Mouse (Mus musculus) heart, embryonic 15.5 days (tissue): ENCODE results near the gene Myo18a. TPM values are rescaled to one million over a fixed set of nuclear protein-coding genes. Genes with fewer than 3 reads are reported as not detected.
"Not testable (repeated sequence)": the region's sequence is repeated elsewhere in the genome, so short reads cannot be mapped to it uniquely, and the experiment has no call there.

ENCODE experiments used
- ATAC-seq: fragments of 200-750 bp; cut with Nextera tagmentation; replicated peaks from 2 replicates; pipeline ENCODE4 v1.8.0; 2017; ENCODE audit warnings: low read depth, moderate TSS enrichment; ENCODE audit not compliant: insufficient number of reproducible peaks, insufficient read depth, low FRiP score
- H3K27ac ChIP-seq: fragments of 300-500 bp; sonication (generic); 2 replicates; pipeline ENCODE4 v1.5.1; 2015; ENCODE audit warnings: mild to moderate bottlenecking, inconsistent platforms
- H3K27me3 ChIP-seq: fragments of 300-500 bp; sonication (generic); 2 replicates; pipeline ENCODE4 v1.6.1; 2015; ENCODE audit warnings: inconsistent platforms
- H3K36me3 ChIP-seq: fragments of 300-500 bp; sonication (generic); 2 replicates; pipeline ENCODE4 v1.6.1; 2015; ENCODE audit warnings: mild to moderate bottlenecking, inconsistent platforms
- H3K4me1 ChIP-seq: fragments of 300-500 bp; sonication (generic); replicated peaks from 2 replicates; pipeline ENCODE4 v1.6.1; 2015; ENCODE audit warnings: inconsistent platforms
- H3K4me2 ChIP-seq: fragments of 300-500 bp; sonication (generic); 2 replicates; pipeline ENCODE4 v1.6.1; 2015; ENCODE audit warnings: inconsistent platforms, mild to moderate bottlenecking, moderate library complexity
- H3K4me3 ChIP-seq: fragments of 300-500 bp; sonication (generic); 2 replicates; pipeline ENCODE4 v1.5.1; 2015; ENCODE audit warnings: mild to moderate bottlenecking, inconsistent platforms
- H3K9ac ChIP-seq: fragments of 300-500 bp; sonication (generic); 2 replicates; pipeline ENCODE4 v1.6.1; 2015; ENCODE audit warnings: mild to moderate bottlenecking, inconsistent platforms
- H3K9me3 ChIP-seq: fragments of 300-500 bp; sonication (generic); replicated peaks from 2 replicates; pipeline ENCODE4 v1.6.1; 2016; ENCODE audit warnings: inconsistent platforms
- WGBS: fragments of 180-500 bp; shearing (Covaris S2); methylation state at CpG from one replicate; pipeline ENCODE4 v1.1.7; 2015; ENCODE audit warnings: mixed read lengths; 5-methylcytosine and 5-hydroxymethylcytosine counted together
- polyA plus RNA-seq: library from polyadenylated mRNA; unstranded; fragments of >200 nt; fragmentation: Nextera tagmentation; extraction: Ambion mirVana; gene quantifications from 2 replicates; pipeline ENCODE4 v1.2.1, GENCODE M21; 2015

Myo18a gene
- polyA plus RNA-seq, 1 experiment from 2014 or later, result 107 TPM

GRCm38 (mm10) chr11:77747103-77747502 is 15.9 kb upstream of the Myo18a start:
- not testable (repeated sequence) for H3K4me1 ChIP-seq, H3K36me3 ChIP-seq, H3K27ac ChIP-seq, ATAC-seq, H3K9ac ChIP-seq, H3K4me2 ChIP-seq, H3K9me3 ChIP-seq, H3K27me3 ChIP-seq, H3K4me3 ChIP-seq
- 91% methylated on average over 14 of the region's 15 CpGs for WGBS

DNA sequence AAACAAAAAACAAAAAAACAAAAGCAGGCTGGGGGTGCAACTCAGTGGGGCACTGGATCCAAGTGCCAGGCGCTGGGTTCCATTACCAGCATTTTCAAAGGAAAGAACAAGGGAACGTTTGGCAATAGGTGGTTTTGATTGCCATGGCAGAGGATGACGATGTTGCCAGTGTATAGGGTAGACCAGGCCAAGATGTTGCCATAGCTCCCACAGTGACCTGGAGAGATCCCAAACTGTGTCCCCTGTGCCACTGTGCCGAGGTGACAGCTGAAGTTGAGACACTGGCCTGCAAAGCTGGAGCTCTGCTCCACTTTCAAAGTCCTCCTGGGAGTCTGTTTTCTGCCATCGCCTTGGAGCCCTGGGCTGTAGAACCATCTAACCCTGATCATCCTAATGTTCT is 14.1 kb upstream of the Myo18a start:
- H3K9ac ChIP-seq, result no peak overlapping the region
- 75% methylated on average over 5 of the region's 5 CpGs for WGBS
- ATAC-seq, result no peak

GRCm38 (mm10) chr11:77752525-77752924 is 10.5 kb upstream of the Myo18a start:
- H3K36me3 ChIP-seq, result no peaks in the 10 kb centered on the region
- 61% methylated on average over 5 of the region's 5 CpGs for WGBS
- no peaks in the 10 kb centered on the region for H3K9me3 ChIP-seq
- ATAC-seq, result no peak
- H3K27me3 ChIP-seq, result 0 out of 2 replicates have a peak, but pooled peaks cover 2% of the 10 kb centered on the region
- H3K4me1 ChIP-seq, result no peaks in the 10 kb centered on the region
- no peak overlapping the region for H3K27ac ChIP-seq
- H3K4me3 ChIP-seq, result no peak overlapping the region
- no peak overlapping the region for H3K4me2 ChIP-seq
- H3K9ac ChIP-seq, result no peak overlapping the region

More for the DNA sequence above, 14.1 kb upstream of the Myo18a start:
- Histone ChIP-seq H3K36me3 (no peaks in the 10 kb centered on the region), H3K4me2 (no peak overlapping the region), H3K27ac (no peak overlapping the region), H3K27me3 (0 out of 2 replicates have a peak, but pooled peaks cover 2% of the 10 kb centered on the region), H3K4me3 (no peak overlapping the region), H3K9me3 (no peaks in the 10 kb centered on the region), H3K4me1 (no peaks in the 10 kb centered on the region)

DNA sequence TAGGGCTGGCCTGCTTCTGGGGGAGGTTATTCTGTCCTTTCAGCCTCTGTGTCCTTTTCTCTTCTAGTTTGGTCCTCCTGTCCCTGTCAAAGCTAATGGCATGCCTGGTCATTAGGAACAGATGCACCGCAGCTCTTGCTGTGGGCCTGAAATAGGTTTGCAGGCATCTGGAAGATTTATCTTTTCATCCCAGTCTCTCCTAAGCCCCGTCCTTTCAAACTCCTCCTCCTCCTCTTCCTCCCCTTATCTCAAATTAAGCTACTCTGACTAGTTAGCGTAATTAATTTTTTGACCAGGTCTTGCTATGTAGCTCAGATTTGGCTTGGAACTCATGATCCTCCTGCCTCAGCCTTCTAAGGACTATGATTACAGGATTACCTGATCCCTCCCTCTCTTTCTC is 9.6 kb upstream of the Myo18a start:
- WGBS, result 57% methylated on average over 3 of the region's 3 CpGs
- Histone ChIP-seq H3K9ac (no peak overlapping the region), H3K4me3 (no peak overlapping the region), H3K4me2 (no peak overlapping the region), H3K4me1 (no peaks in the 10 kb centered on the region), H3K9me3 (no peaks in the 10 kb centered on the region), H3K27me3 (0 out of 2 replicates have a peak, but pooled peaks cover 2% of the 10 kb centered on the region), H3K36me3 (no peaks in the 10 kb centered on the region), H3K27ac (no peak overlapping the region)
- no peak for ATAC-seq

GRCm38 (mm10) chr11:77760031-77760430 is 3.0 kb upstream of the Myo18a start:
- no peak for ATAC-seq
- Histone ChIP-seq H3K36me3 (no peaks in the 10 kb centered on the region), H3K4me3 (no peak overlapping the region), H3K9me3 (no peaks in the 10 kb centered on the region), H3K4me2 (no peak overlapping the region), H3K9ac (no peak overlapping the region), H3K4me1 (peaks cover 18% of the 10 kb centered on the region), H3K27me3 (no peaks in the 10 kb centered on the region), H3K27ac (no peak overlapping the region)
- WGBS, result 83% methylated on average over 4 of the region's 4 CpGs

DNA sequence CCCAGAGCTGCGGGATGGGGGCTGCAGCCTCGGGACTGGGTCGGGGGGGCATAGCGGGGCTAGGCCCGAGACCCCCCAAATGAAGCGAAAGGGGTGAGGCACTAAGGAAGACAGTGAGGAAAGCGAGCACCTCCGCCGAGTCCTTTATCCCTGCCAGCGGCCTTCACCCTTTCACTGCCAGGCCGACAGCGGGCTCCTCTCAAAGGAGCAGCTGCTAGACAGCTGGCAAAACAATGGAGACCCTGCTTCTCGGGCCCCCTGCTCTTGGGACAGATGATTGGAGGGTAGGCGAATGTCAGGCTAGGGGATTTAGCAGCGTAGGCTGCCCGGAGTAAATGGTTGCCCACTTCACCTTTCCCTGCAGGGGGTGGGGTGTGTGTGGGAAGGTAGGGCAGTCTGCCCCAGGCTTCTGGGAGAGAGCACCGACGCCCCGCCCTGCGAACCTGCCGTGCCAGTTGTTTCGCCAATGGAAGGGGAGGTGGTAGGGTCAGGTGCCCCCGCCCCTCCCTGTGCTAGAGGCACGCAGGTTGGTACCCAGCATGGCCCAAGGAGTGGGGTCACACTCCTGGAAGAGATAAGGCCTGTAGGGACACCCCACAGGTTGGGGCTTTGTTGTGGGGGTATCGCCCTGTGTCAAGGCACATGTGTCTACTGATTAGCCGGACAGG is 761 bp downstream of the Myo18a start:
- H3K27me3 ChIP-seq, result no peaks in the 10 kb centered on the region
- ATAC-seq, result peak; percentile 23; the same call in 1 of the 2 replicates
- 5% methylated on average over 26 of the region's 26 CpGs for WGBS
- peak overlapping the region; percentile 71 for H3K4me3 ChIP-seq
- no peaks in the 10 kb centered on the region for H3K9me3 ChIP-seq
- no peaks in the 10 kb centered on the region for H3K36me3 ChIP-seq
- H3K4me1 ChIP-seq, result peaks cover 39% of the 10 kb centered on the region
- peak overlapping the region; percentile 81 for H3K27ac ChIP-seq
- peak overlapping the region; percentile 78 for H3K9ac ChIP-seq
- H3K4me2 ChIP-seq, result peak overlapping the region; percentile 84

DNA sequence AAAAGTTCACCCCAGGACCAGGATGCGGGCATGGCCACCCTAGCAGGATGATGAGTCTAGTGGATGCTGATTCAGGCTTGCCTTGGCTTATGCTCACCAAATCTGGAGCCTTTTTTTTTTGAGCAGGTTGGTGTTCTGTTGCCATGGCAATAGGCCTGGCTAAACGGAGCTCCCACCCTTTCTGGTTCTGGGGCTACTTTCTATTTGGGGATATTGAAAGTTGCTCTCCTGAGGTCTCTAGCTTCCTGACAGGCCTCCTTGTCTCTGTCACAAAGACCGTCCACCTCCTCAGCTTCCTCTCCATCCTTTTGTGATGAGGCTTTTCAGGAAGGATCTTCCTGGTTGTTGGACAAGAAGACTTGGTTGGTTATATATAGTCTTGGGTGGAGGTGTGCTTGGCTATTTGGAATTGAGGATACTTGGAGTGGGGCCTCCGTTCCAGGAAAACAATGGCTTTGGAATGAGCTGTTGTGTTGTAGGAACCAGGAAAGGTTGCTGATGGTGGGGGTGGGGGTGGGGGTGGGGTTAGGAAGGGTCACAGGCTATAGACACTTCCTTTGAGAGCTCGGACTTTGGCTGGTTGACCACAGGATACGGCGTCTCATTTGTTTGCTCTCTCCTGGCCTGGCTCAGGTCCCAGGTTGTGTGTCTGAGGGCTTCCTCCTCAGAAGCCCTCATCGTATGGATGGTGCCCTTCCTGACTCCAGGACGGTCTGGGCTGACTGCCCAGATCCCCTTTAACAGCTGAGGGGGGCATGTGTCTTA is 1.8 kb downstream of the Myo18a start:
- Histone ChIP-seq H3K4me2 (peak overlapping the region; percentile 84), H3K9ac (peak overlapping the region; percentile 78), H3K27ac (peak overlapping the region; percentile 81), H3K9me3 (no peaks in the 10 kb centered on the region), H3K4me1 (peaks cover 39% of the 10 kb centered on the region), H3K36me3 (no peaks in the 10 kb centered on the region), H3K4me3 (peak overlapping the region; percentile 71), H3K27me3 (no peaks in the 10 kb centered on the region)
- 42% methylated on average over 9 of the region's 9 CpGs for WGBS
- peak; percentile 25; the same call in 1 of the 2 replicates for ATAC-seq

GRCm38 (mm10) chr11:77765459-77765777 is 2.4 kb downstream of the Myo18a start:
- no peaks in the 10 kb centered on the region for H3K27me3 ChIP-seq
- peaks cover 42% of the 10 kb centered on the region for H3K4me1 ChIP-seq
- no peak for ATAC-seq
- H3K36me3 ChIP-seq, result no peaks in the 10 kb centered on the region
- WGBS, result 58% methylated on average over 4 of the region's 4 CpGs
- H3K27ac ChIP-seq, result peak overlapping the region; percentile 80
- H3K9ac ChIP-seq, result no peak overlapping the region
- no peaks in the 10 kb centered on the region for H3K9me3 ChIP-seq
- peak overlapping the region; percentile 3; the same call in 1 of the 2 replicates for H3K4me3 ChIP-seq
- H3K4me2 ChIP-seq, result peak overlapping the region; percentile 84

DNA sequence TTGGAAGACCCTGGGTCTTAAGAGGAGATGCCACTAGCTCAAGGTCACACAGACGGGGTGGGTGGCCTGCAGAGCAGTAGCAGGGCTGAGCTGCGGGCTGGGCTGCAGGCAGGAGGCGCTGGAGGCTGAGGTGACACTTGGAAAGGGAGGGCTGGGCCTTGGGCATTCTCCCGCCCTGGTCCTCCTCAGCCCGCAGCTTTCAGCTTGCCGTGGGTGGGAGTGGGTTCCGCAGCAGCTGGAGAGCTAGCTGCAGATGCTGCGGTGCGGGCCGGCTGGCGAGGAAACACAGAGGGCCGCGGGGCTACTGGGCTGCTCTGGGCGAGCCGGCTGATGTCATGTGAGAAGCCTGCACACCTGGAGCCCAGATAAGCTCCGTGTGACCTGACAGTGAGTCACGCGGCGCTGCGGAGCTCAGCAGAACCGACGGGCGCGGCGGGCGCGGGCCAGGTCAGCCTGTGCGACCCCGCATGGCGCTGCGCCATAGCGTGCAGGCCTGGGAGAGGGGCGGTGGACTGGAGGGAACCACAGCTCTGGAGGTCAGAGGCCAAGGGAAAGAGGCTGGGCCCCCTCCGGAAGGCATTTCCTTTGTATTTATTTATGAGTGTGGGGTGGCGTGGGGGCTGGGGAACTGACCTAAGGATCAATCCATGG is 3.4 kb downstream of the Myo18a start:
- peak overlapping the region; percentile 80 for H3K27ac ChIP-seq
- H3K9me3 ChIP-seq, result no peaks in the 10 kb centered on the region
- no peaks in the 10 kb centered on the region for H3K27me3 ChIP-seq
- H3K4me1 ChIP-seq, result peaks cover 42% of the 10 kb centered on the region
- 1% methylated on average over 35 of the region's 35 CpGs for WGBS
- peak overlapping the region; percentile 62 for H3K9ac ChIP-seq
- H3K4me2 ChIP-seq, result peak overlapping the region; percentile 84
- H3K4me3 ChIP-seq, result peak overlapping the region; percentile 49
- ATAC-seq, result peak; percentile 57
- H3K36me3 ChIP-seq, result no peaks in the 10 kb centered on the region

DNA sequence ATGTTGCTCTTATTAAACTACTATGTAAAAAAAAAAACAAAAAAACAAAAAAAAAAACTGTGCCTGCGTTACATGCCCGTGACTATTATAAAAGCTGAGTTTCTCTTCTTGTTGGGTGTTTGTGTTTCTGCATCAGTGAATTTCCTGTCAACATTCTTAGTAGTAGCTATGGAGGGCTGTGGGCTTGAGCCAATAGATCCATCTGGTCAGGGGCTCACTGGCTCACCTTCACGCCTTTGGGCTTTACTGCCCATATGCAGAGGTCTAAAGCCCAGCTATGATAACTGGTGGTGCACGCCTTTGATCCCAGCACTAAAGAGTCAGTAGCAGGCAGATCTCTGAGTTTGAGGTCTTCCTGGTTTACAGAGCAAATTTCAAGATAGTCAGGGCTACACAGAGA is 6.5 kb downstream of the Myo18a start:
- H3K27me3 ChIP-seq, result no peaks in the 10 kb centered on the region
- no peak for ATAC-seq
- WGBS, result 77% methylated on average over 4 of the region's 4 CpGs
- no peak overlapping the region for H3K9ac ChIP-seq
- no peaks in the 10 kb centered on the region for H3K9me3 ChIP-seq
- peaks cover 37% of the 10 kb centered on the region for H3K4me1 ChIP-seq
- no peak overlapping the region for H3K27ac ChIP-seq
- H3K4me3 ChIP-seq, result no peak overlapping the region
- H3K4me2 ChIP-seq, result no peak overlapping the region
- no peaks in the 10 kb centered on the region for H3K36me3 ChIP-seq

GRCm38 (mm10) chr11:77770346-77770745 is 7.3 kb downstream of the Myo18a start:
- 63% methylated on average over 8 of the region's 8 CpGs for WGBS

More at GRCm38 (mm10) chr11:77770346-77770745, 7.3 kb downstream of the Myo18a start:
- Histone ChIP-seq H3K4me2 (no peak overlapping the region), H3K27ac (no peak overlapping the region), H3K27me3 (no peaks in the 10 kb centered on the region), H3K4me1 (peaks cover 28% of the 10 kb centered on the region), H3K9me3 (no peaks in the 10 kb centered on the region), H3K4me3 (no peak overlapping the region), H3K9ac (no peak overlapping the region), H3K36me3 (no peaks in the 10 kb centered on the region)
- ATAC-seq, result no peak
